Mouse (Mus musculus) ES-Bruce4 (cell line): Measurements from ENCODE around the gene Mgll.

Experiments used
- CTCF ChIP-seq: IDR thresholded peaks from one replicate; pipeline ENCODE4 v1.8.1; 2011; ENCODE audit warnings: low read depth, low read length
- EP300 ChIP-seq: IDR thresholded peaks from 2 replicates; pipeline ENCODE4 v1.6.1; 2011; ENCODE audit warnings: low read depth, low read length; ENCODE audit not compliant: insufficient read depth
- POLR2A ChIP-seq: IDR thresholded peaks from one replicate; pipeline ENCODE4 v1.8.1; 2011; ENCODE audit warnings: low read length; ENCODE audit not compliant: insufficient read depth

GRCm38 (mm10) chr6:88741791-88742190, 17.6 kb downstream of the Mgll start:
- no peak for TF ChIP-seq CTCF
- TF ChIP-seq POLR2A = no peak
- no peak for TF ChIP-seq EP300
